Mouse (Mus musculus) urinary bladder, postnatal 14 days (tissue): ENCODE data around the gene Arhgef39.
A peak's percentile ranks its signal among the peaks of the same experiment; 100 is the strongest.

Experiments
- DNase-seq: peaks from one replicate; pipeline ENCODE4 v3.0.0; 2021; ENCODE audit warnings: low spot score

The Arhgef39 gene

DNA sequence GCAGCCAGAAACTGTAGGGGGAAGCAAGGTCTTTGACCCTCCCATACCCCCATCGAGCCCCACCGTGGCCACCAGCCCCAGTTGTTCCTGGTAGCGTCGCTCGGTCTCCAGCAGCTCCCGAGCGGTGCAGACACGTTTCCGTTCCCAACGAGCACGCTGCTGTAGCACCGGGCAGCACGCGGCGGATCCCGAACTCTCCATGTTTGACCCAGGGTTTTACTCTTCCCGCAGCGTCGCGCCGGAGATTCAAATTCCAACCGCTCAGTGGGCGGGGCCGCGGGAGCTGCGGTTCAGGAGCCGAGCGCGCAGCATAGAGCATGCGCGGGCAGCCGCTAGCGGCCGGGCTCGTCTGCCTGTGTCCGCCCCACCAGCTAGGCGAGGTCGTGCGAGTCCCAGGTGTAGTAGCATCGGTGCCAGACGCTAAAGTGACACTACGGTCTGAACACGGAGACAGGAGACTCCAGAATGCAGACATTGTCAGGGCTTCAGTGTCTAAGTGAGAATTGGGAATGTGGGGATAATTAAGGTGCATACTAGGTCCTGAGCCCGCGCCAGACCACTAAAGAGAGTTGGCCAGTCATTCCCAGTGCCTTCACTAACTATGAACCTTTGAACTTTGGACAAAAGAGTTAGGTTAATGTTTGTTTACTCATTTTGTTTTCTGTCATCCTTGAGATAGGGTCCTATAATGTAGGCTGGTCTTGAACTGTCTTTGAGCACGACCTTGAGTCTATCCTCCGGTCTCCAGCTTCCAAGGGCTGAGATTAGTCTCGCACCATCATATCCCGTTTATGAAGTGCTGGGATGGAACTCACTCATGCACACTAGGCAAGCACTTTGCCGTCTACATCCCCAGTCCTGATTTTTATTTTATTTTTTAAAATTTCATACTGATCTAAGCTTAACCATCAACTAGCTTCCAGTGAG, at the start of gene Arhgef39:
Arhgef39 (minus strand) TSS at position 289 of the 927 bp plus-strand sequence.
- DNase-seq: peak; percentile 85

DNA sequence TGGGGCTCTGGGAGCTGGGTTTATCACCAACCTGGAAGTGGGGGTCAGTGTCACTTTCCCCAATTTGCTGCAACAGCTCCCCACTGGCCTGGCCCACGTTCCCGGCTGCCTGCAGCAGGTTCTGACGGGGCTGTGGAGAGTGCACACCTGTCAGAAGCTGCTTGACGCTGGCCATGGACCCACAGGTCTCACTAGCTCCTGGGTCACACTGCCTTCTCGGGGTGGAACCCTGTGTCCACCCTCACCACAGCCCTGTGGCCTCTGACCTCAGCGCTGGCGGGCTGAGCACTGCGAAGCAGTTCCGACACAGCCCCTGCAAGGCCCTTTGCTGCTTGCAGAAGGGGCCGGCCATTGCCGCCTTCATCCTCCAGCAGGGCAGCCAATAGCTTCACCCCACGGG, 49.6 kb upstream of the Arhgef39 start:
- no peak for DNase-seq

DNA sequence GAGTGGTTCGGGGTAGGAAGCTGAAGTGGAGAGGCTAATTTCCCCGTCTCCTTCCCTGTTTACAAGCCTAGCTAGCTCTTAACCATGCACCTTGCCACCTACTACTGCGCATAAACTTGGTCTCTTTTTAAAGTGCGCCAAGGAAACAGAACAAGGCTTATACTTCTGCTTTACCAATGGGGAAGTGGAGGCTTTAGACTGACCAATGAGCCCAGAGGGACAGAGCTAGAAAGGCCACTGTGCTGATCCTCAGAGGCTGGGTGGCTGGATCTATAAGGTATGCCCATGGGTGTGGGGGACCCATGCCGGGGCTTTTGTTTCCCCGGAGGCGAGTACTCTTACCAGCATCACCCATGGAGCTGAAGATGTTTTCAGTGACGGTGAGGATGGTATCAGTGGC, 47.7 kb upstream of the Arhgef39 start:
- no peak for DNase-seq

DNA sequence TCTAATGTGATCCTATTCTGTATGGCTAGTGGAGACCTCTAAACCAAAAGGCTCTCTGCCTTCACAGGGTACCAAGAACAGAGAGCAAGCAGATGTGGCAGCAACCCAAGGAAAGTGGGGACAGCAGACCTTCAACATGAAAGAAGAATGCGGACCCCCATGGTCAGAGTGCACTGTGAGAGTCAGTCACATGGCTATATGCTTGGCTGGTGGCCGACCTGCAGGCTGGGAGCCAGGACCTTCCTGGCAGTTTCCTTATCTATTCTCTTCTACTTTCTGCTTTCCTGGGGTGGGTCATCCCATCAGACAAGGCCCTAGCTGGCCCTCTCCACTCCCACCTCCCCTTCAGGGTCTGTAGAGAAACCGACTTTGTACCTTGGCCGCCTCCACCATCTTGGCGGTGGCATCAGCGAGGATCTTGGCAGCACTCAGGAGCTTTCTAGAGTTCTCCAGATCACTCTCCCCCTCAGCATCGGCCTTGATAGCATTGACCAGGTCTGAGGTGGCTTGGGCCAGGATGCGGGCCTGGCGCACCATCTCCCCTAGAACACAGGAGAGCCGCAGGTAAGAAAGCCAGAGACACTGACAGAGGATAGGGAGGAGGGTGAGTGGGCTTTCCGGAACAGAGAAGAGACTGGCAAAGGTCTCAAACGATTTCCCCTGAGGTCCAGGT, 47.0 kb upstream of the Arhgef39 start:
- no peak for DNase-seq

DNA sequence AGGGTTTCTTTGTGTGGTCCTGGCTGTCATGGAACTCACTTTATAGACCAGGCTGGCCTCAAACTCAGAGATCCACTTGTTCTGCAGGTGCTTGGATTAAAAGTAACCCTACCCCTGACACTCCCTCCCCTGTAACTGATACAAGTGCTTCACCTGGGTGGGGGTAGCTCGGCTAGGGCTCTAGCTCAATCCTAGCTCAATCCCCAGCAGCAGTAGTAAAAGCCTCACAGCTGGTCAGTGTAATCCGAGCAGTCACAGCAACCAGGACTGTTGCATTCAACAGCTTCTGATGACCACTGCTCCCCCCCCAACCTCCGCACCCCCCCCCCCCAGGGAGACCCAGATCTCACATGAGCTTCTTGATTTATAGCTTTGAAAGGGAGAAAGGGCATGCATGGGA, 42.5 kb upstream of the Arhgef39 start:
- no peak for DNase-seq

DNA sequence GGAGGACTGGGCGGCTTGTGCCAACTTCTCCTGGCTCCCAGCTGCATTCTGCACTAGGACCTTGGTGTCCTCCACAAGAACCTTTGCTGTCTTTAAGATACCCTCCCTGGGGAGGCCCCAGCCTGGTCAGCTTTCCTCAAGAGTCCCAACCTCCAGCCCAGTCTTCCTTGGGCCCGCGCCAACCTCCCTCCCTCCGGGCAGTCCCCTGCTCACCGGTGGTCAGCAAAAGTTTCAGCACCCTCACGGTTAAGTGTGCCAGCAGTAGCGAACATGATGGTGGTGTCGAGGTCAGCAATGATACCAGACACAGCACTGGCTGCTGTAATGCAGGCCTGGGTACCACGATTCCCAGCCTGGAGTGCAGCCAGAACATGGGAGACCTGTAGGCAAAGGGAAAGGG, 36.5 kb upstream of the Arhgef39 start:
- no peak for DNase-seq

DNA sequence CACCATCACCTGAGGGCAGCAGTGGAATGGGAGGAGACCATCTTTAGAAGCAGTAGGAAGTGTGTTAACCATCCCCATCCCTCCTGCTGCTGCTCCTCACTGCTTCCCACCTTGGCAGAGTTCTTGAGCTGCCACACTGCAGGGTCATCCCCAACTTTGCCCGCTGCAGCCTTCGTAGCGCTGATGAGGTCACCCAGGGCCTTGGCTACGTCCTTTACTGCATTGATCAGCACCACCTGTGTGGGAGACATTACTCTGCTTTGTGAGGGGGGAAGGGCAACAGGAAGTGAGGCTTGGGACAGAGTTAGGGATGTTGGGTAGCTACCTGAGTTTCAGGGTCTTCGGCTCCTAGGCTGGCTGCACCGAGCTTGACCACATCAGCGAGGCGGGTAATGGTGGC, 36.1 kb upstream of the Arhgef39 start:
- no peak for DNase-seq

DNA sequence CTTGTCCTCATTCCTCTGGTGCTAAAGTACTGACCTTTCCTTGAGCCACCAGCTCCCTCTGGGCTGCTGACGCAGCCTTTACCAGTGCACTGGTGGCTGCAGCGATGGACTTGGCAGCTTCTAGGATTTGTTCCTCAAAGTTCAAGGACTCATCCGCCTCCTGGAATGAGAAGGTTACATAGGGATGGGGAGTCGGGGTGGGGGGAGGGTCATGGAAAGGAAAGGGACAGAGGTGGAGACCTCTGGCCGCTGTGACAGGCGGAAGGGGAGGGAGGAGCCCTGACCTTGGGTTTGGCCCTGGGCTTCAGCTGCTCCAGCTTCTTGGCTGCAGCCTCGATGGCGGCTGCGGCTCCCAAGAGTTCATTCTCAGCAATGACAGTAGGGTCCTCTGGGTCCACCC, 33.8 kb upstream of the Arhgef39 start:
- no peak for DNase-seq

DNA sequence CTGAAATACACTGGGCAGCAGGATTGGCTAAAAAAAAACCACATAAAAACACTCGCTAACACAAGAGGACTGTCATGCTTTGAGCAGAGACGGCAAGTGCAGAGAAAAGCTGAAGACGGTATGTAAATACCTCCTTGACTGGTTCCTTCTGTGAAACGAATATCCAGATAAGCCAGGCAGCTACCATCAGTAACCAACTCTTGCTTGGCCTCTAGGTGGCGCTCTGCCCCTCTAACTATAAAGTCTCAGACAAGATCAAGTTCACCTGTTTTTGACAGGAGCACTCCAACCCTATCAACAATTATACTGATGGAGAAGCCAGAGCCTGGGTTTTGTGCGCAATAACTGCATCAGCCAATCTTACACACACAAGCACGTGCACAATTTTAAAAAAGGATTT, 31.1 kb upstream of the Arhgef39 start:
- DNase-seq: peak; percentile 81

DNA sequence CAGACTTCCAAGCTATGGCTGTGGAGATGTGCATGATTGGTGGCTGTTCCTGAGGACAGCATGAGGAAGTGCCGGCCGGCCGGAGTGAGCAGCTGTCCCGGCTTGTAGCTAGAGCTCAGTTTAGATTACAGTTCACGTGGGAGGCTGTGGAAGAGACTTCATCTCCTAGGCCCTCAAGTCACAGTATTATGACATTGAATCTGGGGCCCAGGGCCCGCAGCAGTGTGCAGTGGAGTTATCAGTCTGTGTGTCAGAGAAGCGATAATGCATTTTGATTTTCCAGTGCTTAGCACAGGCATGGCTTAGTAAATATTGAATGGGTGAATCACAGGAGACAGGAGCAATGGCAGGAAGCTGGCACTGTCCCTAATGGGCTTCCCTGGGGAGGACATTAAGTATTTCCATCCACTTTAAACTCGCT, 30.6 kb upstream of the Arhgef39 start:
- DNase-seq: no peak

DNA sequence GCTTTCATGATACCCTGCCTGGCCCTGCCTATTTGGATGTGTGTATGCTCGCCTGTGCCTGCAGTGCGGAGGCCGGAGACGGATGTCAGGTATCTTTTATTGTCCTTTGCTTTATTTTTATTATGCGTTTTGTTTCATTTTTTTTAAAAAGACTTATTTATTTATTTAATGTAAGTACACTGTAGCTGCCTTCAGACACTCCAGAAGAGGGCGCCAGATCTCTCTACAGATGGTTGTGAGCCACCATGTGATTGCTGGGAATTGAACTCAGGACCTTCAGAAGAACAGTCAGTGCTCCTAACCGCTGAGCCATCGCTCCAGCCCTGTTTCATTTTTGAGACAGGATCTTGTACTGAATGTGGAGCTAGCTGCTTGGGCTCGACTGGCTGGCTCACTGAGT, 29.0 kb upstream of the Arhgef39 start:
- no peak for DNase-seq

DNA sequence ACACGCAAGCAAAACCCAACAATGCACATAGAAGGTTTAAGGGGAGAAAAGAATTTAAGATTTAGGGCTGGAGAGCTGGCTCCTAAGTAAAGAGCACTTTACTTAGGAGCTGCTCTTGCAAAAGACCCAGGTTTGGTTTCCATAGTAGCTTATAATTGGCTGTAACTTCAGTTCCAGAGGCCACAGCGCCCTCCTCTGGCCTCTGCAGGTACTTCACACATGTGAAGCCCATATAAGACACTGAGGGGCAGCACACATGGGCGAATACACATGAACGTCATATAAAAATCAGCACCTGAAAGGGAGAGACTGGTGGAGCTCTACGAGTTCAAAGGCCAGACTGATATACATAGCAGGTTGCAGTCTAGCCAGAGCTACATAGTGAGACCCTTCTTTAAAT, 28.4 kb upstream of the Arhgef39 start:
- no peak for DNase-seq

DNA sequence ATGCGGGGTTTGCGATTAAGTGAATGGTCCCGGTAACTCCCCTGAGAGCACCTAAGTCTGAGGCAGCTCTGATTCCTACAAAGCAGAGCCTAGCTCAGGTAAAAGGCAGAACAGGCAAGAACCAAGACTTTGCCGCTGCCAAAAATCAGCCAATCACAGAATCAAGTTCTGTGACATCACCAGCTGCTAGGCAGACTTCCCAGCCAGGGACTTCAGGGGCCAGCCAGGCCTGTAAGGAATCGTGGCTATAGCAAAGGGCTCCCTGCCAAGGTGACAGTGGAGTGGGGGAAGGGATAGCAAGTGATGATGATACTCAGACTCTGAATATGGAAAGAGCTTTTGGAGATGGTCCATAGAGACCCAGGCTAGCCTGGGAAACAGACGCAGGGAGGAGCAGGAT, 20.5 kb upstream of the Arhgef39 start:
- DNase-seq: peak; percentile 91

DNA sequence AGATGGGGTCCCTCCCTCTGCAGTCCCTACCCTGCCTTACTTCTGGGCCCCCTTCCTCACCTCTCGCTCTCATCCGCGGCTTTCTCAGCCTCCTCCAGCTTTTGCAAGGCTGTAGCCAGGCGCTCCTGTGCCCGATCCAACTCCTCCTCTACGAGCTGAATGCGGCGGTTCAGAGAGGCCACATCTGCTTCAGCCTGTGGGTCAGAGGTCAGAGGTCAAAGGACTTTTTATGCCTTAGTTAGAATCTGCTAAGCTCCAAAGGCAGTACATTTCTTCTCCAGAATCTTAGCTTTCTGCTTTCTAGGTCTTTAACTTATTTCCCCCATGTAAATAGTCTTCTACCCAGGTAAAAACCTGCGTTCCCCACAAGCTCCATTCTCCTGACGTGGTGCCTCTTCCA, 20.1 kb upstream of the Arhgef39 start:
- DNase-seq: no peak

DNA sequence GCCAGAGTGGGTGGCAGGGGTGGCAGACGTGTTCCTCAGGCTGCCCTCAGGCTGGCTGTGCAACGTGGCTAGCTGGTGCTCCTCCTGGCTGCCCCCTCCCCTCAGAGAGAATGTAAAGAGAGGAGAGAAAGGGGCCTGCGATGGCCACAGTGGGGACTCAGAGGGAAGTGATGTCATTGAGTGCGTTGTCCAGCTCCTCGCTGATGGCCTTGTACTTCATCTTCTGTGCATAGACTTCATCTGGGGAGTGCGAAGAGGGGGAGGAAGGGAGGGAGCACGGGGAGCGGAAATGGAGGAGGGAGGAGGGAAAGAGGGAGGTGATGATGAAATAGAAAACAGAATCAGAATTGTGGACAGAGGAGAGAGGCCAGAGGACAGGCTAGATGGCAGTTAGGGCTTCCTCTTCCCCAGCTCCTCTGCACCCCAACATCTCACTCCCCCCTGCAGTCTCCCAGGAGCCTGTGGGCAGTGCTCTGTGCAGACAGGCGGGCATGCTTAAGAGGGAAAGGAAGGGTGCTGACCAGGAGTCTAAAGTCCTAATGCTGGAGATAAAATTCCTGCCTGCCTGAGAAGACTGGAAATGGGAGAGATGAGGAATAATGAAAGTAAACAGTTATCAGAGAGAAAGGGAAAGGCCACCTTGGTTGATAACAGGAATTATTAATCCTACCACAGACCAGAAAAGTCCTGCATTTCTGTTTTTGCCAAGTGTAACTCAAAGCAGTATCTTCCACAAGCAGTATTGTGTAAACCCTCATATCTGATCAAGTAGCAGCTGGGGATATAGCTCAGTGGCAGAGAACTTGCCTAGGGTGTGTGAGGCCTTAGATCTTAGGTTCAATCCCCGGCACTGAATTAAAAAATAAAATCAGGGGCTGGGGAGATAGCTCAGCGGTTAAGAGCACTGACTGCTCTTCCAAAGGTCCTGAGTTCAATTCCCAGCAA, 16.5 kb upstream of the Arhgef39 start:
- no peak for DNase-seq

DNA sequence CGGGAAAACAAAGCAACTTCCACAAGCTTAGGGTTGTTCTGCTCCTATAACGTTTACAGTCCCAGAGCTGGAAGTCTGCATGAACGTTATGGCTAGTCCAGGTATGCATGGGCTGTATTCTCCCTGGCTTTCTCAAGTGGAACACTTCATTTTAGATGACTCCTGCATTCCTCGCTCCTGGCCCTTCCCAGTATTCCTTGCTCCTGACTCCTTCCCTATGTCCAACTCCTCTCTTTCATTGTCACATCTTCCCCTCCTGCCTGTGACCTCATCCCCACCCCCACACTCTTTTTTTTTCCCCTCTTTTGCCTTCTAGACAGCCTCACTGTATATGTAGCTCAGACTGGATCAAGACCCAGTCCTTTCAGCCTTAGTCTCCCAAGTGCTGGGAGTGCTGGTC, 14.3 kb upstream of the Arhgef39 start:
- DNase-seq: no peak

DNA sequence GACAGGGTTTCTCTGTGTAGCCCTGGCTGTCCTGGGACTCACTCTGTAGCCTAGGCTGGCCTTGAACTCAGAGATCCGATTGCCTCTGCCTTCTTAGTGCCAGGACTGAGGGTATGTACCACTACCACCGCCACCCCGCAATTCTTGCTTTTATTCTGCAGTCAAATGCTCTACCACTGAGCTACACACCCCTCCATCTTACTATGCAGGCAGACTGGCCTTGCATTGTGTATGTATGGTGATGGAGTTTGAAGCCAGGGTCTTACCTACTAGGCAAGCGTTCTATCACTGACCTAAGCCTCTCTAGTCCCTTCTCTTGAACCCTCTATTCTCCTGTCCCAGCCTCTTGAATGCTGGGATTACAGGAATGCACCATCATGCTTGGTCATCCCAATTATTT, 13.8 kb upstream of the Arhgef39 start:
- no peak for DNase-seq

DNA sequence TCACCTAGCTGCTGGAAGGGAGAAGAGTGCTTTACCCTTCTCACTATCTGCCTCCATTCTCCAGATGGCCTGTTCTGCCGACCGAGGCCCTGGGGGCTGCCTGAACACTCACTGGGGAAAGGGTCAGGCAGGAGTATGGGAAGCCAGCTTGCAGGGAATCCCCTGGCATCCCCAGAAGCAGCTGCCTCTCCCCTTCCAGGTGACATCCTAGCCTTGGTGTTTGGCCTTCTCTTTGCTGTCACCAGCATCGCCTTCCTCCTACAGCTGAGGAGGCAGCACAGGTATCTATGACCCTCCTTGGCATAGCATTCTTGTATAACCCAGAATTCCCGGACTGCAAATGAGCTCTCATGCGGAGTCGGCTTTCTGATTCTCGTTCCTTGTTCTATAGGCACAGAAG, 13.2 kb upstream of the Arhgef39 start:
- DNase-seq: no peak

DNA sequence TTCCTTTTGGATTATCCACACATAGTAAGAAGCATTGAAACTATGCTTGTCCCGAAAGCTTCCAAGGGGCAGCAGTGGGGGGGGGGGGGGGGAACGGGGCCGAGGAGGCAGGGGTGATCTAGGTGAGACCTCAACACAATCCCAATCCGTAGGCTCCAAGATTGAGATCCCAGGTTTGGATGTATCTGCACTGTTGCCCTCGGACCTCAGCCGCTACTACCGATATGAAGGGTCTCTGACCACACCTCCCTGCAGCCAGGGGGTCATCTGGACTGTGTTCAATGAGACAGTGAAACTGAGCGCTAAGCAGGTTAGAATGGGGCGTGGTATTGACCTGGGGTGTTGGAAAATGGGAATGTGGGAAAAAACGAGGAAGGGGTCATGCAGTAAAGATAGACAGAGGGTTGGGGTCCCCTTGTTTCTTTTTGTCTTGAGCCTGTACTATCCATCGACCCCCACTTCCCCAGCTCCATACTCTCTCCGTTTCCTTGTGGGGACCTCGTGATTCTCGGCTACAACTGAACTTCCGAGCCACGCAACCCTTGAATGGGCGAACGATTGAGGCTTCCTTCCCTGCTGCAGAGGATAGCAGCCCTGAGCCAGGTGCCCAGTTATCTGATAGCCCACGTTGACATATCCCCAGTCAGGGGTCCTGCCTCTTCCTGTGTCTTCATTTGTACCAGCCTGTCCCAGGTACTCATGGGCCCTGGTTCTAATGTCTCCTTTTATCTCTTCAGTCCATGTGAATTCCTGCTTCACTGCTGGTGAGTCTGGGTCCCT, 12.4 kb upstream of the Arhgef39 start:
- no peak for DNase-seq

DNA sequence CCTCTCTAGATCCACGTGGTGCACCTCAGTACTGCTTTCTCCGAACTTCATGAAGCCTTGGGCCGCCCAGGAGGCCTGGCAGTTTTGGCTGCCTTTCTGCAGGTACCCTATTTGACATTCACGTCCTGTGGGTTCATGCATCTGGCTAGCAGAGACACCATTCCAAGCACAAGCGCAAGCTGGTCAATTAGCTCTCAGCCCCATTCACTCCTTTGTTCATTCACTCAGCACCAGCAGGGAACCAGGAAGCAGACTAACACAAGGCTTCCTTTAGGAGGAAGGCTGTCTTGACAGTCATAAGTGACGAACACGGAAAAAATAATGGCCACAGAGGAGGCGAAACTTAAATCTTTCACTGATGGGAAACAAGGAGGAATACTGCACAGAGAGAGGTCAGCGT, 9.6 kb upstream of the Arhgef39 start:
- DNase-seq: no peak

DNA sequence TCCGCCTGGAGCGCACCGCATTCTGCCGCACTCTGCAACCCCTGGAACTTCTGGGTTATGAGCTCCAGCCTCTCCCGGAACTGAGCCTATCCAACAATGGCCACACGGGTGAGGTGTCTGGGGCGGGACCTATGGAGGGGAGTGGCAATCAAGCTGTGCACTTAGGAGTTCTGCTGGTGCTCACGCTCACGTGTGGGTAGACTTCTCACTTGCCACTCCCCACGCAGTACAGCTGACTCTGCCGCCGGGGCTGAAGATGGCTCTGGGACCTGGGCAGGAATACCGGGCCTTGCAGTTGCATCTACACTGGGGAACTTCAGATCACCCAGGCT, 9.1 kb upstream of the Arhgef39 start:
- DNase-seq: peak; percentile 65
